Mouse (Mus musculus): ENCODE measurements around the gene Tbl1xr1.

Gene Tbl1xr1

DNA sequence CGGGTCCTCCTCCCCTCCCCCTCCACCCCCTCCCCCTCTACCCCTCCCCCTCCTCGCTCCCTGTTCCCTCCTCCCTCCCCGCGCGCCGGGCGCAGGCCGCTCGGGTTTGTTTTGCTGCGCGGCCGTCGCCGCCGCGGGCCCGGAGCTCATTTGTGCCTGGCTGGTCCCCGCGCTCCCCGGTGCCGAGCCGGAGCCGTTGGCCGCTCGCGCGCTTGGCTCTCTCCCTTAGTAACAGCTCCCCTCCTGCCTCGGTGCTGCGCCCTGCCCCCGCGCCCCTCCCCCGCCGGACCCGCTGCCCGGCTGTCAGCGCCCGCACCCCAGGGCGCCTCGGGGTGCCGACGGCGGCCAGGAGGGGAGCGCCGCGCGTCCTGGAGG lies at the start of gene Tbl1xr1:
Tbl1xr1 (plus strand) TSS at position 92 of the 375 bp plus-strand sequence.
- DNase-seq (ENCODE audit: low read depth, low spot score), result peak; percentile 84

DNA sequence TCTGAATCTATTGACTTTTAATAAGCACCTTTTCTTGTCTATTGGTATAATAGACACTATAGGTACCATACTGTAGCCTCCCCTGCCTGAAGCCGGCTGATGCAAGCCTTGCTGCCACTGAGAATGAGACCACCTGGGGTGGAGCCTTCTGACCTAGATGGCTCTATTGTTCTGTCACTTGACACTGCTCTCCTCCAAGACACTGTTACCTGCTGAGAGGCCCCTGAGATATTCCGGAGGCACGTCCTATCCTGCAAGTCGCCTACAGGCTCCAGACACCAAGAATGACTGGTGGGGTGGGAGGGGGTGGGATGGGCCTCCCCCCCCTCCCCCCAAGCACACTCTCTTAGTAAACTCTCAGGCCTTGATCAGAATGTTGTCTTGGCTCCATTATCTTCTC lies 38.4 kb upstream of the Tbl1xr1 start:
- no peak for DNase-seq (ENCODE audit: low read depth, low spot score)

DNA sequence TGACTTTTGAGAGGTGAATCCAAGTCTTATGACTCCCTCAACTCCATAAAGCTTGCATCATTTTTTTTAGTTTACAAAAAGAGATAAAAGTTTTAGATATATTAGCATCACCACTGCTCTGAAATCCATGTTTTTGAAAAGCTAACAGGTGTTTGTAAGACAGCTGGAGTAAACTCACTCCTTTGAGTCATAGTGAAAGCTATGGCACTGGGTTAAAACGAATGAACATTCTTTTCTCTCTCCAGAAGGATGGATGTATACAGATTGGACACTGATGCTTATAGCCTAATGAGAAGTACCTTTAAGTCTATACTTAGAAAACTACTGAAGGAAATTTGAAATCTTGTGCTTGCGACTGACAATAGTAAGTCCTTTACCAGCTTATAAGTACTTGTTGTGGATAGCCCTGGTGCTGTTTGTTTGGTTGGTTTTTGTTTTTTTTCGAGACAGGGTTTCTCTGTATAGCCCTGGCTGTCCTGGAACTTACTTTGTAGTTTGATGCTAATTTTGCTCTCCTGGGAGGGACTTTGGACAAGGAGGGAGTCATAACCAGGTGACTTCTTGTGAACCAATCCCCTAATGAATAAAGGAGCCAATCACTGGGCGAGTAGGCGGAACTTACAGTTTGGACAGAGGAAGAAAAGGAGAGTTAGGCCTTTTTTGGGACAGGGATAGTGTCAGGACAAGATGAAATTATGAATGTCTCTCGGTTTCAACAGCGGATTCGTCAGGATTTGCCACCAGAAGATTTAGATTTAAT lies 37.2 kb upstream of the Tbl1xr1 start:
- no peak for DNase-seq (ENCODE audit: low read depth, low spot score)

DNA sequence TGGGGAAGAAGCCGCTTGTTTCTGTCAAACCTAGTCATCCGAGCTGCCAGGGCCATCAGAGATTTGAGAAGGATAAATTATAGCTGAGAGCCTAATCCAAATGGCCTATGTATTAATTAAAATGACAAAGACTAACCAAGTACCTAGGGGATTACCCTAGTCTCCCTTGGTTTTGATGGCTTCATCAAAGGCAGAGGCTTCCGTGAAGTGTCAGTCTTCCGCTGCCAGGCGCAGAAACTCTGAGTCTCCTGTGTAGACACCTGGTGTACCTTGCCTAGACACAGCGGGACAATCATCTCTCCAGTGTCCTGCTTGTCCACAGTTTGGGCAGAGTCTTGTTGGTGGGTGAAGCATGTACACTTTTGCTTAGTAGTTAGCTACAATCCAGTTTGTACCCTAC lies 35.8 kb upstream of the Tbl1xr1 start:
- DNase-seq (ENCODE audit: low read depth, low spot score), result no peak

DNA sequence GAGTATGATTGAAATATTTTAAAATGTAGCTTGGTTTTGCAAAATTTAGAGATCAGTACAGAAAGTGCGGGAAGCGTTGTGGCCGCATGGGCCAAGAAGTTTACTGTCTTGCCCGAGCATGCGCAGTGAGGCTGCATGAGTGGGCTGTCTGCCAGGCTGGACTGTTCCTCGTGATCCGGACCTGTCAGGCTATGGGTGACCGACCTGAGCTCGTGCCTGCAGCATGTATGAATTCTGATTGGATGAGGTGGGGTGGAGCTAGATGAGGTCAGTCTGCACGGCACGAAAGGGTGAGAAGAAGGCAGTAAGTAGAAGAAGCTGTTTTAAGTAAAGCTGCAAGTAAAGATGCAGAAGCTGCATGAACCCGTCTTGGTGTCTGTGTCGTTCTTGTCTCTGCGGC lies 29.2 kb upstream of the Tbl1xr1 start:
- no peak for DNase-seq (ENCODE audit: low read depth, low spot score)

DNA sequence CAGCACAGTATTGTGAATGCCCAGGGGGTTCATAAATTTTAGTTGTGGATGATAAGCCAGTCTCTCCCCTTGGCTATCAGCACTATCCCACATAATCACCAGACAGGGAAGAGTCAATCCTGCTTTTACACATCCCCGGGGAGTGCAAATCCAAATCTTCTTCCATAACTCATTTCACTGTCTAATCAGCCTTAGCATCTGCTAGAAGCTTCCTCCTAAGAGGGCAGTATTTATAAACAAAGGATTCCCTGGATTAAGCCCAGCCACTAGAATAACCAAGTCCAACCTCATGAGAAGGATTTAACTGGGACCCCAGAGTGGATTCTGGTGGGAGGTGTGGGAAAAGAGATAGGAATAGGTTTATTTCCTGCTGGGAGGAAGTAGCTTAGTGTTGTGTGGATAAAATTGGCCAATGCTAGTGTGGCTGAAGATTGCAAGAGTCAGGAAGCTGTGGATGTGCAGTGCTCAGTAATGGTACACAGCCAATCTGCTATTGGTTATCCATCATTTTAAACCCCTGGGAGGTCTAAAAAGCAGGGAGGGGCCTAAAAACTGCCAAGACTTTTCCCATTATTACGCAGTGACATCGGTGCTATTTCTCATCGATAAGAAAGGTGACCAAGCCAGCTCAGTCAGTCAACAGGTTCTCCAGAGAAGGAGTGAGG lies 19.7 kb upstream of the Tbl1xr1 start:
- no peak for DNase-seq (ENCODE audit: low read depth, low spot score)

DNA sequence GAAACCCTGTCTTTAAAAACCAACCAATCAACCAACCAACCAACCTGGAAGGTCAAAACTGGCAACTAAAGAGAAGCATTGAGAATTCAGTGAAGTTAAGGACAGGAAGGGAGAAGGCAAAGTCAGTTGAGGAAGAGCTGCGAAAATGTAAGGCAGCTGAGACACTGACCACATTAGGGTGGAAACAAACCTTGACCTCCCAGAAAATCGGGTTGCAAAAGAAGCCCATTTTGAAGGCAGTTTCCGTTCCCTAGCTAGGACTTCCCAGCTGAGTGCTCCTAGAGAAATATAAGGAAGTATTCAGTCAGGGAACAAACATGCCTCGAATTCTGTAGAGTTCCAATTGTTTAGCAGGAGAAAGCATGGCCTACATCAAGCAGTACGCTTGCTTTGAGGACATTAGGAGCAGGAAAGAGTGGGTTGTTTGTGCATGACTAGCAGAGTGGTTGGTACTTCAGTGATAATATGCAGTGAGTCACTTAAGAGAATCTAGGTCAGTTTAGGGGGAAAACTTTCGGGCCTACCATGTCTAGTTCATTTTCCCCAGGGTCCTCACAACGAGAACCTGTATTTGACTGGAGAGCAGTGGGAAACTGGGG lies 18.1 kb upstream of the Tbl1xr1 start:
- no peak for DNase-seq (ENCODE audit: low read depth, low spot score)

DNA sequence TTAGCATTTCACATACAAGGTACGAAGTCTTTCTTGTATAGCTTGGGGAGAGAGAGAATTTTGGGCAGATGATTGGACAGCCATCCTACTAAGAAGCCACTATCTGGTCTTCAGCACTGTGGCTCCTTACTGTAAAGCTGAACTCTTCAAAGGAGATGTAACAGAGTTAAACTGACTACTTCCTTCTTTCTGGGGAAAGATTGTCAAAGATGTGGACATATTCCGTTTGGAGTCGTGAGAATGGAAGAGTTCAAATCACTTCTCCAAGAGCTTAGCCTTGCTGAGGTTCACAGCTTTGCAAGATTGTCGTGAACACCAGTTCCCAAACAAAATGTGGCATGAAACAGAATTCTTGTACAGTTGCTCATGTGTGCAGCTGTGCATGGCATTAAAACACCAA lies 15.3 kb upstream of the Tbl1xr1 start:
- DNase-seq (ENCODE audit: low read depth, low spot score), result no peak

DNA sequence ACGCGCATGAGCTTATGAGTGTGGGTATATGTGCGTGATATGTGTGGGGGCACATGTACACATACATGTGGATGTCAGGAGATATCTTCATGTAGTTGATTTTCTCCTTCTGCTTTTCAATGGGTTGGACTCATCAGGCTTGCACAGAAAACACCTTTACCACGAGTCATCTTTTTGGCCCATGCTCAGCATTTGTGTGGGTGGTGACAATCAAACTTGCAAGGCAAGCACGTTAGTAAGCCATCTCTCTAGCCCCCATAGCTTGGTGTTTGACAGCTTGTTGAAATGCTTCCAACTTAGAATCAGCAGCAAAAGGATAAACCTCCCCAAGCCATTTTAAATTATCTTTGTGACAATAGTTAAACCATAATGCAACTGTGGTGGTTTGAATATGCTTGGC lies 7.8 kb upstream of the Tbl1xr1 start:
- DNase-seq (ENCODE audit: low read depth, low spot score), result no peak

DNA sequence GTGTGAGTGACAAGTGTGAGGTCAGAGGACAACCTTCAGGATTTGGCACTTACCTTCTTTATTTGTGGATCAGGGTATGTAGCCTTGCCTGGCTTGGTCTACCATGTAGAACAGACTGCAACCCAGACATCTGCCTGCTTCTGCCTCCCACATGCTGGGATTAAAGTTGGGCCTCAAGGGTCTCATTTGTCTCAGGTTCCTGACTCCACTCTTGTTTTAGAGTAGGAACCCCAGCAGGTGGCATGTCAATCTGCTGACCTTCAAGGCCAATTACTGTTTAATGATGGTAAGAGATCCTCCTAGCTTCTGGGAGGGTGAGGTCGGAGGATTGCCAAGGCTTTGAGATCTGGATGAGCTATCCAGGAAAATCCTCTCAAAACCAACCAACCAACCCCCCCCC lies 2.5 kb upstream of the Tbl1xr1 start:
- no peak for DNase-seq (ENCODE audit: low read depth, low spot score)

DNA sequence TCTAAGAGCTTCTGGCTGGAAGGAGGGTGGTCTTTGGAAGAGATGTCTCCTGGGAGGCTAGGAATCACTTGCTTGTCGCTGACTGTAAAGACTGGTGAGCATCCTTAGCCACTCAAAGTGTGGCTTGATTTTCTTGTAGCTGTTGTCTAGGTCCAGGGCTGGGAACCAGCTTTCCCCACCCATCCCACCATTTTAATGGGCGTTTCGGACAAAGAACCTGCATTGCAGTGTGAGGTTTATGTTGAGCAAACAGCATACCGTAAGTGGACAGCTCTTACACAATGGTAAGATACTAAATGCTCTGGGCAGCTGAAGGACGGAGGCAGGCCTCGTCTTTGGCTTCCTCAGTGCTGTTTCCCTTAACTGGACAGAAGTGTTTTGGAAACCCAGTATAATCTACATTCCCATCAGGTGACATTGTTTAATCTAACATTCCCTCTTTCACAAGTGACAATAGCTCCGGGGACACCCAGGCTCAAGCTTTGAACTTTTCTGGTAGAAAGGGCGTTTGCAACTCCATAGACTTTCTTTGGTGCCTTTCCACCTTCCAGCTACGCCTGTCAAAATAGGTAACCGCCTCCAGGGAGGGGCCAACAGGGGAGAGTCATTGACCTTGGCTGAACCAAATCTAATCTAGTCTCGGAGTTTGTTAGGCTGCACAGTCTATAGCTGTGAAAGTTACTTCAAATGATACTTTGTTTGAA lies 1.7 kb upstream of the Tbl1xr1 start:
- no peak for DNase-seq (ENCODE audit: low read depth, low spot score)

DNA sequence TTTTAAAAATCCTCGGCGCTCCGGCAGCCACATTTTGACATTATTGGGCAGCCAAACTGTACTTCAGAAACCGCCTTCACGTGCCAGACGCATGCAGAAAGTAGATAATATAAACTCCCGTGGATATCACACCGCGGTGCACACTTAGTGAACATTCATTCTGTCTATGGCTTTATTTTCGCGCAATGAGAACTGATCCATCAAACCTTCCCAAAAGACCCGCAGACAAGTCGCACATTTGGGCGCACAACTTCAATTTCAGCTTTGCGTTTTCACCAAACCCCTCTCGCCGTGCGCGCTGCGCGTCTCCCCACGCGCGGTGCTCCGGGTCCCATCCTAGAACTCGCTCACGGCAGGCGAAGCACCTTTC lies 950 bp upstream of the Tbl1xr1 start:
- no peak for DNase-seq (ENCODE audit: low read depth, low spot score)

DNA sequence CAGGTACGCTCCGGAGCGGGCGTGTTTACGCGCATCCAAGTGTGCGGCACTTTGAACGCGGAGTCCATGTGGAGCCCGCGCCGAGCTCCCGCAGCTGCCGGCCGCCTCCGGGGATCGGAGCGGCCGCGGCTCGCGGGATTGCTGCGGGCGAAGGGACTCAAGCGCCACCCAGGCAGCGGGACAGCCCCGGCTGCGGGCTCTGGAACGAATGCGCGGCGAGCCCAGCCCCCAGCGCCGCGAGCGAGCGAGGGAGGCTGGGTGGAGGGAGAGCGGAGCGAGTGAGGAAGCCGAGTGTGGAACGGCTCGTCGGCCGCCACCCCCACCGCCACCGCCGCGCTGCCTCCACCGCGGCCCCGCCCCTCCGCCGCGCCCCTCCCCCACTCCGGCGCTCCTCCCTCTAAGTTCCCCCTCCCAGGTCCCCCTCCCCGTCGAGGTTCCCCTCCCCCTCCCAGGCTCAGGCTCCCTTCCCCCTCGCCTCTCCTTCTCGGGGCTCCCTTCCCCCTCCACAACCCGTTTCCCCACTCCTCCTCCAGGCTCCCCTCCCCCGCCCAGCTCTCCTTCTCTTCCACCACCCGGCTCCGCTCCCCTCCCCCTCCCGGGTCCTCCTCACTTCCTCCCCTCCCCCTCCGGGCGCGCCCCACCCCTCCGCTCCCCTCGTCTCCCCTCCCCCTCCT lies 428 bp upstream of the Tbl1xr1 start:
- DNase-seq (ENCODE audit: low read depth, low spot score), result peak; percentile 84

DNA sequence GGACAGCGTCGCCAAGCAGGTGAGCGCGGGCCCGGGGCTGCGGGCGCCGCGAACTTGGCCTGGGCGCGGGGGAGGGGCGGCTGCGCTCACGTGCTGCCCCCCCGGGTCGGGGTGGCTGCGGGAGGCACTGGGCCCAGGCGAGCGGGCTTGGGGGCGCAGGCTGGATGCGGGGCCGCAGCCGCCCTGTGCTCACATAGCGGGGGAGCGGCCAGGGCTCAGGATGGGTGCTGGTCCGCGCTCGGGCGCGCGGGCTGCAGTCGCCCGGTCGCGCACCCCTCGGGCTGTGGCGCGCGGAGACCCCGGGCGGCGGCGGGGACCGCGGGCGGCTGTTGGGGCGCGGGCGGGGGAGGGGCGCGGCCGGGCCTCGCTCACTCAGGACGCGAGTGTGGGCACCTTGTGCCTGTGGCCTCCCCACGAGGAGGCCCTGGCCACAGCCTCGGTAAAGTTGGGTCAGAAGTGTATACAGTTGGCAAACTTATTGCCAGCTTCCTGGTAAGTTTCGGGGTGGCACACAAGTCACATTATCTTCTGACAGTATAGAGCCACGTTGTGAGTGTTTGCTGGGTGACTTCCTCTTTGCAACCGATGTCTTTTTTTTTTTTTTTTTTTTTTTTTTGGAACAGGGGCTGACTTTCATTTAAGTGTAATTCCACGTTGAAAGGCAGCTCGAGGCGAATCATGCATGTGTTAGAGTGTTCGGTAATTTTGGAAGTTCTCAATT lies 644 bp downstream of the Tbl1xr1 start:
- no peak for DNase-seq (ENCODE audit: low read depth, low spot score)

DNA sequence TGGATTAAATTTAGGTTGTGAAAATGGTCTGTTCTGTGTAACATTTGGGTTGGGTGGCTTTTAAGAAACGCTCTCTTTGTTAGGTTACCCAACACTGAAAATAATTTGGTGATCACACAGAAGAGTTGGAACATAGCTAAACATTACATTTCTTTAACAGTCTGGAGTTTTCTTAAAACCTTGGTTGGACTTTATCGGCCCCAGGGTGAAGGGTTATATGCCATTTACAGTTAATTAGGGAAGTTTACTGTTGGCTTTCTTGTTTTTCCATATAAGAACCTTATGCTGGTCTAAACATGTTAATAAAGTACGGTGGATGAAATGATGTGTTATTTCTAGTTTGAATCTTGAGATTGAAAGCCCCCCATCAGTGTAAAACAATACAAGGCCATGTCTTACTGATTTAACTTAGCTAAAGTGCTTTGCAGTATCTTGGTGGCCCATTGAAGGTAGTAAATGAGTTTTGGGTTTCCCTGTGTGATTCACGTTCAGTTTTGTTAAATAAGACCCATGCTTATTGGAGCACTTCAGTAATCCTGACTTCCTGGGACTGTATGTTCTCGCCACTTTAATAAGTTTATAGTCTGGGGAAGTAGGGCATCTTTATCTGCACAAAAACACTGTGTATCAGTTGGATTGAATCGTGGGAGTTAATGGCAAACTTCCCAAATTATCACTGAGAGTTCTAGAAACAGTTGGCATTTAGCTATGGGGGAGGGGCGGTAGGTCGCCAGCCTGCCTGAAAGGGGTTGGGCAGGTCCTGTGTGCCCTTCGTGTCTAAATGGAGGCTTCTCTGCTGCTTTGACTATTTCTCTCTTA lies 1.4 kb downstream of the Tbl1xr1 start:
- DNase-seq (ENCODE audit: low read depth, low spot score), result no peak

DNA sequence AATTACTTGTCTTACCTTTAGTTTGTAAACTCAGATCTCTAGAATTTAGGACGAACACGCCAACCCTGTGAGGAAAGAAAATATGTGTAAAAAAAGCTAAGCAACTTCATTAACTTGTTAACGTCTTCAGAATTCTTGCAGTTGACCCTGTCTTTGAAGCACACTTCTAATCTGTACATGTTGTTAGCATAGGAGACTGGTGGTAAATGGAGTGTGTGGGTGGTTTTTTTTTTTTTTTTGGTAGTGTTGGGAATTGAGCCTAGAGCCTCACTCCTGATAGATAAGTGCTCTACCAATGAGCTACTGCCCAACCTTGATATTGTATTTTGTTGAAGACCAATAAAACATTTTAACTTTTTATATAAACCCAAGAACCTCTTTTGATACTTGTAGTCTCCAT lies 2.1 kb downstream of the Tbl1xr1 start:
- DNase-seq (ENCODE audit: low read depth, low spot score), result no peak

DNA sequence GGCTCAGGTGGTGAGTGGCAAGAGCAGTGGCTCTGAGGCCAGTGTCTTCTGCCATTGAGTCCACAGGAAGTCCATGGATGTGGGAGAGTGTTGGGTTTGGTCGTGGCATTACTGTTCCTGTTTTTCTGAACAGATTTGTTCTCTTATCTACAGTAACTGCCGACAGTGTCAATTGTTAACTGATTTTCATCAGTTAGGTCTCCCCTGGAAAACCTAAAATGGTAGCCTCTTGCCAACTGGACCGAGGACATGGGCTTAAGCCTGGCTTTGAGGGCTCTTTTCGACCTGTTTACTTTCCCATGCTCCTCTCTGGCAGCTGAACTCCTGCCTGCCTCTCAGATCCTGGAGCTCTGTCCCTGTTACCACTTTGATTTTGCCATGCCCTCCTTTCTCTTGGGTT lies 5.4 kb downstream of the Tbl1xr1 start:
- DNase-seq (ENCODE audit: low read depth, low spot score), result no peak

DNA sequence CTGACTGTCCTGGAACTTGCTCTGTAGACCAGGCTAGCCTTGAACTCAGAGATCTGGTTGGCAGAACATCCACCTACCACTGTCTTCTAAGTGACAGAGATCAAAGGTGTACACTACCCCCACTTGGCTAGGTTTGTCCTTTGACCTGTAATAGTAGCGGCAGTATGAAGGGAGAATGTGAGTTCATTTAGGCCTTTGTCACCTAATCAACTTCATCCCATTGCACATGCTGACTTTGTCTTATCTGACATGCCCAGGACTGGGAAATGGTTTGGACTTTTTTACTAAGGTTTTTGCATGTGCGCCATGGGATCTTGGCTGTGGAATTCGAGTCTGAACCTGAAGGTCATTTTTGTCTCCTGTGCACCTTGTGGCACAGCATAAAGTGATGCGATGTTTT lies 6.4 kb downstream of the Tbl1xr1 start:
- no peak for DNase-seq (ENCODE audit: low read depth, low spot score)

DNA sequence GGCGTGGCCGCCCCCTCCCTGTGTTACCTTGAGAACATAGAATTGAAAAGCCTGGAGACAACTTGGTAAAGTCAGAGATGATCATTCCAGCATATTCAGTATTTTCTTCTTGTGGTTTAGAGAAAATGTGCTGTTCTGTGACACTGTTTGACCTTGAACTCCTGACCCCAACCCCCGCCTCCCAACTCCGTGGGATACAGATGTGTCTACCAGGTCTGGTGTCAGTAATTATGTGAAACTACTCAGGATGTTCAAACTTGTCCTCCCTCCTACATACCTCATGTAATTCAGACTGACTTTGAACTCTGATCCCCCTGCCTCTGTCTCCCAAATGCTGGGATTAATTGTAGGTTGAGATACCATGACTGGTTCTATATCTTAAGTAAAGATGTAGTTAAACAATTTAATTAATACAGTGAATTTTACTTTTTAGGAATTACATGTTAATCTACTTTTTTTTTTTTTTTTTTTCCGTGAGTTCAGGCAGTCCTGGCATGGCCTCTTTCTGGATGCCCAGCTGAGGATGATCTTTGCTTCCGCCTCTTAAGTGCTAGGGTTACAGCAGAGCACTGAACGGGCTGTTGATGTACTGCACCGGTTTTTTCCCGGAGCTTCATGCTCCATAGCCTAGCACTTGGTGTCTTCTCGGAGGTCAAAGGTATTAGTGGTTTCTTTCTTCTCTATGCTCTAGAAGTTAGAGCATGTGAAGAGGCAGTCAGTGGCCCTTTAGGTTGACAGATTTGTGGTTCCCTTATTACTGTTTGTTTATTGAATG lies 8.0 kb downstream of the Tbl1xr1 start:
- no peak for DNase-seq (ENCODE audit: low read depth, low spot score)

DNA sequence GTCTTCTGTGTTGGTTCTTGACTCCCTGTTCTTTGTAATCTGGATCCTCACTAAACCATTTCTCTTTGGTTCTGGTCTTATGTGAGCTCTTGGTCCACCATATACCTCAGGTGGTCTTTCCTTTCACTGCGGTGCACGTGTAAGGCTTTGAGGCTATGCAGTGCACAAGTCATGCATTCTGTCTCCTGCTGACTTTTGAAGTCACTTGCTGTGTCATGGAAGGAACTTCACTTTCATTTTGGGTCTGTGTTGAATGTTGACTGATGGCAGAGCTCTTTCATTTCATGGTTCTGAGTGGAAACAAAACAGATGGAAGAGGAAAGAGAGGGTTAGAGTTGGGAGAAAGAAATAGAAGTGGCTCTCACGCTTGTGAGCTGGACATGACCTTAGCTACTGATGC lies 13.4 kb downstream of the Tbl1xr1 start:
- DNase-seq (ENCODE audit: low read depth, low spot score), result no peak

Data from brain, embryonic 18.5 days (tissue).